Mouse (Mus musculus) Patski (cell line): ENCODE data around the gene 4933405L10Rik. TPM values are rescaled to one million over a fixed set of nuclear protein-coding genes. Genes with fewer than 3 reads are reported as not detected.

Source experiments
- ATAC-seq: fragments of 100-300 bp; one replicate; pipeline ENCODE4 v1.8.0; 2021
- CTCF ChIA-PET: fragments of 350-600 bp; sonication (Branson Sonifier 250); formaldehyde crosslinking; loops from one replicate; lab custom pipeline; 2022; ENCODE audit warnings: inconsistent platforms; lab: Charles Lee
- POLR2A ChIA-PET: fragments of 350-600 bp; sonication (Branson Sonifier 250); formaldehyde crosslinking; loops from one replicate; lab custom pipeline; 2022; ENCODE audit warnings: antibody characterized with exemption, inconsistent platforms; lab: Charles Lee
- DNase-seq: peaks from one replicate; pipeline ENCODE4 v3.0.0-alpha.2; 2011; ENCODE audit warnings: low read depth, low spot score
- H3K27me3 ChIP-seq: fragments of 371-371 bp; one replicate; pipeline ENCODE4 v1.5.1; 2021
- CTCF ChIP-seq: fragments of 100-300 bp; IDR thresholded peaks from one replicate; pipeline ENCODE4 v1.5.1; 2021
- in situ Hi-C: fragments of 300-500 bp; cut with MboI; formaldehyde crosslinking; loops from 3 replicates; pipeline ENCODE4 v1.11.1; 2018; ENCODE audit warnings: low pct_unique_long_range_greater_than_20kb, mixed read lengths
- polyA plus RNA-seq: library from polyadenylated mRNA; unstranded; gene quantifications from one replicate; pipeline ENCODE4 v1.2.3, GENCODE M21; 2021

Gene 4933405L10Rik
- polyA plus RNA-seq, 1 experiment from 2014 or later = 1.0 TPM

DNA sequence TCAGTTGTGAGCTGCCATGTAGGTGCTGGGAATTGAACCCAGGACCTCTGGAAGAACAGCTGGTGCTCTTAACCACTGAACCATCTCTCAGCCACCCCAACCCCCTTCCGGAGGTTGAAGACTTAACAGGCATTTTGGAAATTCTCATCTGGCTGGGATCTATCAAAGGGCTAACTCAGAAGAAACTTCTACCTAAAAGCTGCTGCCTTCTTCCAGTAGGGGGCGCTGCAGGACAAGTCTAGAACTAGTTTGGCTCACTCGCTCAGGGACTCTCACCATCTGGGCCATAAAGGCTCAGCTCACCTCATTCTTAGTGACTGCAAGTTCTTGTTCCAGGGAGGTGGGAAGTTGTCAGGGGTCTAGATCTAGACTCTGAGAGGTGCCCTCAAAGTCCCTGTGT is 6.7 kb downstream of the 4933405L10Rik start:
- no peaks in the 10 kb centered on the region for H3K27me3 ChIP-seq
- in situ Hi-C loops = loop anchor here (5.0 to 10.0 kb wide), 2 partner anchors 73 to 221 kb away; partner anchors contain the start of genes Ctrl and Psmb10
- ATAC-seq = peak; percentile 44
- ChIA-PET POLR2A (interaction anchor here (1.0 kb wide), 1 partner anchor 75 kb away, joined by 3 read pairs; no protein-coding TSS in a partner anchor), CTCF (interaction anchor here (1.0 to 3.8 kb wide), 19 partner anchors 9 to 244 kb away, joined by 3 to 40 read pairs (median 5); partner anchors contain the start of genes Ranbp10 and Thap11)
- TF ChIP-seq CTCF = no peak
- no peak for DNase-seq

DNA sequence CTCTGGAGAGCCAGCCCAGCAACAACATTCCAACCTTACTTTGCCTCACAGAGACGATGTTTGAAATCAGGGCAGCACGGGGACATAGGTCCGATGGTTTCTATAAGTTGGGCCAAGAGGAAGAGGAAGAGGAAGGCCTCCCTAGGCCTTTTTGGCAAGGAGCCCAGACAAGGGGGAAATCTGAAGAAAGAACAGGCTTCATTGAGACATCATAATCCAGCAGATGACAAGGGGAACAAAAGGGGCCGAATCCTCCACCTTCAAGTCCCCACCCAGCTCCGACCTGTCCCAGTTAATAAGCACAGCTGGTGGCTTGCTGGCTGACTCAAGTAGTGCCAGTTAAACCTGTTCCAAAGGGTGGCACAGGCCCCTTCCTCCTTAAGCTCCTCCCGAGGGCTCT is 7.6 kb downstream of the 4933405L10Rik start:
- DNase-seq (no peak), ATAC-seq (no peak)
- in situ Hi-C loops = loop anchor here (10.0 kb wide), 1 partner anchor 220 kb away; the partner anchor contains the start of genes Ctrl and Psmb10
- no peak for TF ChIP-seq CTCF
- no peaks in the 10 kb centered on the region for H3K27me3 ChIP-seq
- POLR2A ChIA-PET = no interaction called here
- CTCF ChIA-PET = interaction anchor here (0.8 to 3.8 kb wide), 13 partner anchors 8 to 243 kb away, joined by 3 to 40 read pairs (median 5); partner anchors contain the start of gene Thap11

DNA sequence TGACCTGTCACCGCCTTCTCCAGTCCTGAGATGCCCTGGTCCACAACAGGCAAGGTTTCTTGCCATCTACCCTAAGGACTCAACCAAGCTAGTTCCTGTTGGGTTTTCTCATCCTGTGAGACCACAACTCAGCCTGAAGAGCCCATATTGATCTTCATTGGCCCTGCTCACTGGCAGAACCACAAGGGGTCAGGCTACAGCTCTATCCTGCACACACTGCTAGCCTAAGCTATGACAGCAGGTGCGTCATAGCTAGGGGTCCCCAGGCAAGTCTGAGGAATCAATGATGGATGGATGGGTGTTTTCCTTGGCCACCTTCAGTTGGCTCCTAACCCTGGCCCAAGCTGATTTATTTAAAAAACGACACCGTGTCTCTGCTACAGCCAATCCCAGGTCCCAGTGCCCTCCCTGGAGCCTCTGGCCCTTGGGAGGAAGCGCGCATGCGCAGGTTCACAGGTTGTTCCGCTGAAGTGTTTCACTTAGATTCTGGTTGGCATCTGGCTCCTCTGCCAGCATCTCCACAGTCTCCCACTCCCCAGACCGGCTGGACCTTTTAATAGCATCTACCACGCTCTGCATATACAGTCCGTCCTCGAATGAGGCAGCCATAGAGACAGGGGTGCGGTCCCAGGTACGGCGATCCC is 9.0 kb downstream of the 4933405L10Rik start:
- DNase-seq (no peak), ATAC-seq (no peak)
- no peaks in the 10 kb centered on the region for H3K27me3 ChIP-seq
- ChIA-PET POLR2A (no interaction called here), CTCF (interaction anchor here (2.7 to 3.8 kb wide), 3 partner anchors 56 to 75 kb away, joined by 14 to 40 read pairs (median 20); no protein-coding TSS in a partner anchor)
- no peak for TF ChIP-seq CTCF
- in situ Hi-C loops = loop anchor here (10.0 kb wide), 1 partner anchor 218 kb away; the partner anchor contains the start of genes Ctrl and Psmb10

DNA sequence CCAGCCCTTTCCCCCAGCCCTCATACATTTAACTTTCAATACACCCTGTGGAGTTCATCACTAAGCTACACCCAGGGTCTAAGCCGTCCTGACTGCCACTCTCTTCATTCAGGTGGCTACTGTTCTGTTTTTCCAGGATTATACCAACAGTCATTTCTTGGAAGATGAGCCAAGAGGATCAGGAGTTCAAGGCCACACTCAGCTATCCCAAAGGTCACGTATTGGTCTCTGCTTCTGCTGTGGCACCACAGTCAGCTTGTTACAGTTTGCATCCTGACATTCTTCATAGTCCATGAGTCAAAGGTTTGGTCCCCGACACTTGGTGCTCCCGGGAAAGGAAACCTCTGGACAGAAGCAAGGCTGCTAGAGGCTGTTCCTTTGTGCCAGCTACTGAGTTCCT is 12.2 kb downstream of the 4933405L10Rik start:
- ATAC-seq (no peak), DNase-seq (no peak)
- in situ Hi-C loops = loop anchor here (10.0 kb wide), 1 partner anchor 215 kb away; the partner anchor contains the start of genes Ctrl and Psmb10
- CTCF ChIA-PET = interaction anchor here (1.1 kb wide), 1 partner anchor 115 kb away, joined by 3 read pairs; no protein-coding TSS in a partner anchor
- H3K27me3 ChIP-seq = no peaks in the 10 kb centered on the region
- no peak for TF ChIP-seq CTCF
- POLR2A ChIA-PET = no interaction called here

DNA sequence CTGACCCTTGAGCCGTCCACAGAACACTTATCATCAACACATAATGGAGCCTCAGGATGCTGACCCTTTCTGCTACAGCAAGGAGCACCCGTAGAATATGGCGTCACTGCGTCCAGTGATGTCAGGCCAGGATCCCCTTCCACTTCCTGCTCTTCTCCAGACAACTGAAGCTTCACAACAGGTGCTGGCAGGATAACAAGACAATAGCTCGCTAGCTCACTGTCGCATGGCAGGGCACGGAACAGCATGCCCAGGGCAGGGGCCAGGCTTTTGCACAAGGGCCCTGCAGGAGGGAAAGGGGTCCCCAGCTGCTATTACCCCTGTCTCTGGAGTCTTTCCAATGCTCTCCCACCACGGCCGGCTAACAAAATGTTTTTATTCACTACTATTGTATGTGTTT is 15.4 kb downstream of the 4933405L10Rik start:
- no peak for TF ChIP-seq CTCF
- ATAC-seq = no peak
- in situ Hi-C loops = no loop called here
- no peaks in the 10 kb centered on the region for H3K27me3 ChIP-seq
- ChIA-PET POLR2A (no interaction called here), CTCF (interaction anchor here (2.8 kb wide), 1 partner anchor 9 kb away, joined by 13 read pairs; no protein-coding TSS in a partner anchor)
- DNase-seq = no peak

DNA sequence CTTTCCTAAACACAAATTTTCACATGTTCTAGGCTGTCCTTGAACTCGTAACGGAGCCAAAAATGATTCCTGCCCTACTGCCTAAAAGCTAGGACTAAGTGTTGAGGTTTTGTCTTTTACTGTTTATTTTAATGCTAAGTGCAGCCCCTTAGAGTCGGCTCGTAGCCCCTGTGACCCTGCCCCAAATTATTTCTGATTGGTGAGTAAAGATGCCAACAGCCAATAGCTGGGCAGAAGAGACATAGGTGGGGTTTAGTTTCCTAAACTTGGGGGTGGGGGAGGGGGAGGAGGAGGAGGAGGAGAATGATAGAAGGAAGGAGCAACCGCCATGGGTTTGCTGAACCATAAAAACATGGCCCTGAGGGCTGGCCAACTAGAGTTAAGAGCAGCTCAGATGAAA is 18.3 kb downstream of the 4933405L10Rik start:
- ChIA-PET CTCF (interaction anchor here (1.0 kb wide), 1 partner anchor 11 kb away, joined by 3 read pairs; no protein-coding TSS in a partner anchor), POLR2A (no interaction called here)
- ATAC-seq (no peak), DNase-seq (no peak)
- in situ Hi-C loops = no loop called here
- no peaks in the 10 kb centered on the region for H3K27me3 ChIP-seq
- TF ChIP-seq CTCF = no peak

DNA sequence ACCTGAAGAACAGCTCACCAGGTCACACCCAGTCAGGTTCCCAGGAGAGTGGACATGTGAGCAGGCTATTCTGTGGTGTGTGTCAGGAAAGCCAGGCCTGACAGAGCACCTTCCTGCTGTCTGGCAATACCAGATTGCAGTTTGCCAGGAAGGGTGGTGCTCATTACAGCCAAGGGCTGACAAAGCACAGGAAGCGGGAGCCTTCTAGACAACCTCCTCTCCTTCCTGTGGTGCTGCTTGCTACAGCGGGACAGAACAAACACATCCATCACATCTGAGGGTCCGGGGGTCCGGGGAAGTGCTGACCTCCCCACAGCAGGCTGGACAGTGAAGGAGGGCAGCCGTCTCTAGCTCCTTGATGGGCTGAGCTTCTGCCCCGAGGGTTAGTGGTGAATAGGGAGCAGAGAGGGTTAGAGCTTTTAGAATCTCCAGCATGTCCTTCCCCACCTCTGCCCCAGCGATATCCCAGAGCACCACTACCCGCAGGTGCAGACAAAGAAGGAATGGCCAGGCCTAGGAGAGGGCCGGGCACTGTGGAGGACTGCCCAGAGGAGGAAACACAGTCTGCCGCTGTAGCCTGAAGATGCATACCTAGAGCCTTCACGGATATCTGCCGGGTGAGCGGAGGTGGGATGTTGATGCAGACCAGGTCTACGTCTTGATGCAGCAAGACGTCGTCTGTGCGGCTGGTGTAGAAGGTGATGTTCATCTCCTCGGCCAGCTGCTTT is 20.1 kb downstream of the 4933405L10Rik start:
- in situ Hi-C loops = no loop called here
- DNase-seq = no peak

DNA sequence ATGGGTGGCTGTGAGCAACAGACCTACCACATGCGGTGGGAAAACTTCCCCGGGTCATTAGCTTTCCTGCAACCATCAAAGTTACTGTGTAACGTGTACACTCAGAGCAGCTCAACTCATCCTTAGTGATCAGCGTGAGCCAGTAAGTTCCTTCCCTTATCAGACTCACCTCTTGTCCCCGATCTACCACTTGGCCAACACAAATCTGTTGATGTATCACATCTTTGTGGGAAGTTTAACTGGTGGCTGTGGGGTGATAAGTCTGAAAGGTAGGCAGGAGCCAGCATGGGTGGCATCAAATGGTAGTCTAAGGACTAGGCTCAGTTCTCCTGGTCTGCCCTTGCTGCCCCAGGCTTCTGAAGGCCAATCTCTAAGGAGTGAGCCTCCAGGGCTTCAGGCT is 24.7 kb downstream of the 4933405L10Rik start:
- no peak for DNase-seq
- ChIA-PET POLR2A (no interaction called here), CTCF (interaction anchor here (0.9 to 1.3 kb wide), 2 partner anchors 9 to 18 kb away, joined by 3 to 5 read pairs; no protein-coding TSS in a partner anchor)
- ATAC-seq = peak; percentile 73
- H3K27me3 ChIP-seq = no peaks in the 10 kb centered on the region
- TF ChIP-seq CTCF = no peak
- in situ Hi-C loops = no loop called here

More for the DNA sequence above, 20.1 kb downstream of the 4933405L10Rik start:
- H3K27me3 ChIP-seq = no peaks in the 10 kb centered on the region
- no peak for ATAC-seq
- POLR2A ChIA-PET = no interaction called here
- CTCF ChIA-PET = interaction anchor here (2.1 kb wide), 1 partner anchor 11 kb away, joined by 5 read pairs; no protein-coding TSS in a partner anchor
- no peak for TF ChIP-seq CTCF

DNA sequence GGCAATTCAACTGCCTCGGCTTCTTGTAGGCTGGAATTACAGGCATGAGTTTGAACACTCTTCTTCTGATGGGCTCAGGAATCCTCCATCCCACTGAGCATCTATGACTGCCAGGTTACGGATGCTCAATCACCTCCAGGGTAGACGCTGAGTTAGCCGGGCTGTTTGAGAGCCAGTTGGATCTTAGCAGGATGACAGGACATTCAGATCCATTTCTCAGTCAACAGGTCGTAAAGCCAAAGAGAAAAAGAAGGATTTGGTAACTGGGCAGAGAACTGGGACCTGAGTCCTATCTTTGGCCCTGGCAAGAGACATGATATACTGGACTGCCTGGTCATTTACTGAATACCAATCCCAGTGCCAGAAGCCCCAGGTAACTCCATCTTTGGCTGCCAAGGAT is 31.8 kb downstream of the 4933405L10Rik start:
- in situ Hi-C loops = no loop called here
- DNase-seq (no peak), ATAC-seq (no peak)
- no peaks in the 10 kb centered on the region for H3K27me3 ChIP-seq
- POLR2A ChIA-PET = no interaction called here
- CTCF ChIA-PET = interaction anchor here (0.7 kb wide), 1 partner anchor 10 kb away, joined by 3 read pairs; no protein-coding TSS in a partner anchor
- TF ChIP-seq CTCF = no peak

DNA sequence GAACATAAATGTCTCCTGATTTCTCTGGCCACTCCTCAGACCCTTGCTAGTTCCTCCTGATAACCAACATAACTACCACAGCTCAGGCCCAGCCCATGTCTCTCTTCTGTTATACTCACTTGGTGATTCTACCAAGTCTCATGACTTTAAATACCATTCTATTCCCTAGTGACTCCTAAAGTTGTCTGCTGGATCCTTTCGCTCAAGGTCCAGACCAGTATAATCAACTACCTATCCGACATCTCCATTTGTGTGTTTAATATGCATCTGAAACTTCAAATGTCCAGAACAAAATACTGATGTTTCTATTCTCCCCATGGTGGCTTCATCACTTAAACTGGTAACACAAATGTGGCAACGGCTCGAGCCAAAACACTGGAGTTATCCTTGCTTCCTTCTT is 35.8 kb downstream of the 4933405L10Rik start:
- no peak for TF ChIP-seq CTCF
- no peak for DNase-seq
- POLR2A ChIA-PET = no interaction called here
- in situ Hi-C loops = no loop called here
- CTCF ChIA-PET = interaction anchor here (1.4 kb wide), 1 partner anchor 10 kb away, joined by 4 read pairs; no protein-coding TSS in a partner anchor
- ATAC-seq = no peak
- no peaks in the 10 kb centered on the region for H3K27me3 ChIP-seq
